Mouse (Mus musculus): Measurements from ENCODE around the gene Dcun1d2.

- TF ChIP-seq CTCF (conservative IDR thresholded peaks at IDR 0.05 in 1 of 2, IDR thresholded peaks at IDR 0.05 in 1 of 2; ENCODE audit: low read depth in 2 of 2, low read length in 2 of 2): no peak
- TF ChIP-seq POLR2A (IDR thresholded peaks at IDR 0.05; ENCODE audit: low read depth, low read length): no peak
- TF ChIP-seq MAFK (IDR thresholded peaks at IDR 0.05; ENCODE audit: insufficient replicate concordance, low read length): no peak
- no peak for TF ChIP-seq IRF4 (IDR thresholded peaks at IDR 0.05; ENCODE audit: low read depth, low read length)
- TF ChIP-seq BHLHE40 (IDR thresholded peaks at IDR 0.05; ENCODE audit: low read depth, low read length): no peak
- TF ChIP-seq RAD21 (IDR thresholded peaks at IDR 0.05; ENCODE audit: low read depth, low read length): no peak
- no peak for TF ChIP-seq MAX (IDR thresholded peaks at IDR 0.05; ENCODE audit: low read length)
- TF ChIP-seq MXI1 (IDR thresholded peaks at IDR 0.05; ENCODE audit: low read depth, low read length): no peak
- TF ChIP-seq GABPA (IDR thresholded peaks at IDR 0.05; ENCODE audit: insufficient replicate concordance, low read depth, low read length): no peak
- no peak for TF ChIP-seq MYC (IDR thresholded peaks at IDR 0.05; ENCODE audit: low read depth, low read length)
- no peak for TF ChIP-seq UBTF (IDR thresholded peaks at IDR 0.05; ENCODE audit: low read depth, low read length)
Measured at GRCm38 (mm10) chr8:13228923-13229610, 58.9 kb downstream of the Dcun1d2 start.
